Mouse (Mus musculus) kidney, postnatal 25 days (tissue): ENCODE measurements around the gene Alyref.
"Not testable (repeated sequence)": the region's sequence is repeated elsewhere in the genome, so short reads cannot be mapped to it uniquely, and the experiment has no call there.

Source experiments
- DNase-seq, 2 experiments: peaks; one replicate each; pipeline ENCODE4 v3.0.0; 2021; ENCODE audit warnings: mixed read lengths in 2 of 2

Alyref gene

GRCm38 (mm10) chr11:120598990-120599549 is 905 bp upstream of the Alyref start:
- no peak for DNase-seq

GRCm38 (mm10) chr11:120597240-120598235 is 627 bp downstream of the Alyref start:
- DNase-seq = peak in 1 of 2 experiments; percentile 66

- DNase-seq = no peak
These were observed 9.6 kb downstream of the Alyref start for GRCm38 (mm10) chr11:120588531-120588930.

- no peak for DNase-seq
These were observed 14.2 kb downstream of the Alyref start for GRCm38 (mm10) chr11:120583937-120584336.

GRCm38 (mm10) chr11:120582982-120583293 is 15.2 kb downstream of the Alyref start:
- not testable (repeated sequence) for DNase-seq

- DNase-seq = peak in 1 of 2 experiments; percentile 69
These were observed 15.7 kb downstream of the Alyref start for GRCm38 (mm10) chr11:120582268-120582981.

- peak; percentile 86 to 94 for DNase-seq
These were observed 16.5 kb downstream of the Alyref start, which contains the start of gene Arhgdia for GRCm38 (mm10) chr11:120581490-120582267. TSS of gene Arhgdia (minus strand) at chr11:120581624.

GRCm38 (mm10) chr11:120580871-120581331 is 17.3 kb downstream of the Alyref start:
- DNase-seq = peak; percentile 36 to 53

- DNase-seq = peak; percentile 37 to 74
These were observed 18.0 kb downstream of the Alyref start for GRCm38 (mm10) chr11:120580190-120580589.

GRCm38 (mm10) chr11:120579316-120580107 is 18.7 kb downstream of the Alyref start:
- peak; percentile 80 to 83 for DNase-seq

- peak in 1 of 2 experiments; percentile 71 for DNase-seq
These were observed 19.4 kb downstream of the Alyref start for GRCm38 (mm10) chr11:120578694-120579243.

GRCm38 (mm10) chr11:120578024-120578693 is 20.0 kb downstream of the Alyref start:
- peak; percentile 62 to 82 for DNase-seq

GRCm38 (mm10) chr11:120577211-120578023 is 20.7 kb downstream of the Alyref start:
- peak; percentile 59 to 82 for DNase-seq

GRCm38 (mm10) chr11:120576365-120576981 is 21.7 kb downstream of the Alyref start:
- DNase-seq = peak; percentile 76 to 92

- DNase-seq = no peak
These were observed 22.2 kb downstream of the Alyref start for GRCm38 (mm10) chr11:120575940-120576339.

- DNase-seq = no peak
These were observed 23.1 kb downstream of the Alyref start for GRCm38 (mm10) chr11:120575046-120575445.

GRCm38 (mm10) chr11:120574278-120574600 is 23.9 kb downstream of the Alyref start:
- DNase-seq = no peak

GRCm38 (mm10) chr11:120573585-120574277 is 24.4 kb downstream of the Alyref start:
- no peak for DNase-seq
